Mouse (Mus musculus) frontal cortex, adult (tissue): ENCODE measurements around the gene Fam71b.

Source experiments
- ATAC-seq: cut with Nextera tagmentation; 2 replicates; pipeline ENCODE4 v1.9.2; 2017; ENCODE audit warnings: mild to moderate bottlenecking, moderate library complexity, mixed read lengths; ENCODE audit not compliant: low TSS enrichment

Fam71b gene

GRCm38 (mm10) chr11:46431129-46431528 is 34.8 kb downstream of the Fam71b start:
- ATAC-seq, result peak; percentile 100

GRCm38 (mm10) chr11:46435363-46435762 is 39.0 kb downstream of the Fam71b start:
- ATAC-seq, result no peak

- ATAC-seq, result peak; percentile 100
Measured at GRCm38 (mm10) chr11:46436760-46437458, 40.5 kb downstream of the Fam71b start, which contains the start of gene Med7. TSS of gene Med7 (plus strand) at chr11:46436925.

- ATAC-seq, result 0 out of 2 replicates have a peak, but pooled peaks have one; percentile 3
Measured at GRCm38 (mm10) chr11:46437459-46438000, 41.2 kb downstream of the Fam71b start.

GRCm38 (mm10) chr11:46439005-46439543 is 42.7 kb downstream of the Fam71b start:
- no peak for ATAC-seq

- no peak for ATAC-seq
Measured at GRCm38 (mm10) chr11:46441774-46442173, 45.4 kb downstream of the Fam71b start.

- peak; percentile 73; the same call in 1 of the 2 replicates for ATAC-seq
Measured at GRCm38 (mm10) chr11:46443152-46443551, 46.8 kb downstream of the Fam71b start.

GRCm38 (mm10) chr11:46443979-46444378 is 47.6 kb downstream of the Fam71b start:
- ATAC-seq, result no peak

GRCm38 (mm10) chr11:46446150-46446549 is 49.8 kb downstream of the Fam71b start:
- ATAC-seq, result no peak

- ATAC-seq, result no peak
Measured at GRCm38 (mm10) chr11:46447644-46448484, 51.5 kb downstream of the Fam71b start.

- no peak for ATAC-seq
Measured at GRCm38 (mm10) chr11:46449461-46450080, 53.2 kb downstream of the Fam71b start.

GRCm38 (mm10) chr11:46454453-46455045 is 58.2 kb downstream of the Fam71b start, which contains the start of gene Havcr2:
TSS of gene Havcr2 (plus strand) at chr11:46454935.
- ATAC-seq, result no peak
